Mouse (Mus musculus) cortical plate, adult 2 months (tissue): Measurements from ENCODE around the gene Tigd2.

ENCODE experiments used
- CTCF ChIP-seq: fragments of 200-500 bp; IDR thresholded peaks from 2 replicates; pipeline ENCODE4 v1.5.1; 2011; ENCODE audit warnings: mild to moderate bottlenecking, control low read depth, low read length; ENCODE audit not compliant: insufficient read depth; ENCODE audit errors: extremely low read depth
- POLR2A ChIP-seq: fragments of 200-500 bp; IDR thresholded peaks from 2 replicates; pipeline ENCODE4 v1.6.1; 2011; ENCODE audit warnings: mild to moderate bottlenecking, low read length, control low read depth; ENCODE audit not compliant: insufficient read depth; ENCODE audit errors: extremely low read depth

DNA sequence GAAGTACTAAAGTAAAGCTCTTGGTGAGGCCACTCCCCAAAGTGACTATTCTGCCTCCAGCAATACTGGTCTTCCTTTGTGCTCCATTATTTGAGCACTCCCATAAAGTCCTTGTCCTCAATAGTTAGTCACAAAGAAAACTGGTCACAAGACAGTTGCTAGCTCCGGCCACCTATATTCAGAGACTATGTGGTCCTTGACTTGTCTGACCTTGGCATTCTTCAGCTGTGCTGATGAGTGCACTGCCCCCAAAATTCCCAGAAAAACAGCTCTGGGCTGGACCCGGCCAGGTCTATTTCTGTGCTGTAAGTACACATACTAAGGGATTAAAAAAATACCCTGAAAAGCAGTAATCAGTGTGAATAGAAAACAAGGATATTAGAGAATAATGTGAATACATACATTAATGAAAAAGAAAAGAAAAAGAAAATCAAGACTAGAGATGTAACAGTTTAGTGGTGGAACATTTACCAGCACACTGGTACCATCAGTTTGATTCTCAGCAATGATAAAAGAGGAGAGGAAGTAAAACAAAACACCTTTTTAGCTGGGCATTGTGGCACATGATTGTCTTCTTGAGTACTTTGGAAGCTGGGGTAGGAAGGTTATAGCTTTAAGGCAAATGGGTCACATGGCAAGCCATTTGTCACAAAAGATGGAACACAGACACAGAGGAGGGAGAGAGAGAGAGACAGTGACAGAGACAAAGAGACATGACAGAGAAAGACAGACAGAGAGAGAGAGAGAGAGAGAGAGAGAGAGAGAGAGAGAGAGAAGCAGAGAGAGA is 12.6 kb upstream of the Tigd2 start:
- TF ChIP-seq CTCF (no peak), POLR2A (no peak)
